Mouse (Mus musculus): ENCODE measurements around the gene Golga2.
A peak's percentile ranks its signal among the peaks of the same experiment; 100 is the strongest.

DNA sequence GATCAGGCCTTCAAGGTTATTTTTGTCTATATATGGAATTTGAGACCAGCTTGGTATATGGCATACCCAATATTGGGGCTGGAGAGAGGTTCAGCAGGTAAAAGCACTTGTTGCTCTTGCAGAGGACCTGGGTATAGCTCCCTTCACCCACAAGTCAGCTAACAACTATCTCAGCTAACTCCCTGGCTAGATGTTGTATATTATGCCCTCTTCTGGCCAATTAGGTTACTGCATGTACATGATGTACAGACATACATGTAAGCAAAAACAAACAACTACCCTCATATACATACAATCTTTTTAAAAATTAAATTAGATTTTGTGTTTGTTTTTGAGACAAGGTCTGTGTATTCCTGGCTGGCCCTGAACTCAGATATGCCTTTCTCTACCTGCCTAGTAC lies 2.4 kb downstream of the Golga2 start:
- TF ChIP-seq CTCF (IDR thresholded peaks at IDR 0.05; ENCODE audit: borderline replicate concordance, extremely low read depth, insufficient read depth, insufficient read length) = 0 out of 2 replicates have a peak, but pooled peaks have one; percentile 23
- TF ChIP-seq POLR2A (IDR thresholded peaks at IDR 0.05; ENCODE audit: borderline replicate concordance, extremely low read depth, insufficient read depth, insufficient read length, poor library complexity, severe bottlenecking) = no peak

All from brain, embryonic 14.5 days (tissue).